Mouse (Mus musculus): Measurements from ENCODE around the gene Gm47959.
"Not testable (repeated sequence)": the region's sequence is repeated elsewhere in the genome, so short reads cannot be mapped to it uniquely, and the experiment has no call there.

Gene Gm47959

GRCm38 (mm10) chr1:83000306-83000705 lies at the start of gene Gm47959:
TSS of gene Gm47959 (plus strand) at chr1:83000548.
- not testable (repeated sequence) for DNase-seq

- DNase-seq = not testable (repeated sequence)
These were observed 44.4 kb upstream of the Gm47959 start, which contains the start of gene Gm7544 for GRCm38 (mm10) chr1:82955913-82956312. TSS of gene Gm7544 (minus strand) at chr1:82956013.

DNA sequence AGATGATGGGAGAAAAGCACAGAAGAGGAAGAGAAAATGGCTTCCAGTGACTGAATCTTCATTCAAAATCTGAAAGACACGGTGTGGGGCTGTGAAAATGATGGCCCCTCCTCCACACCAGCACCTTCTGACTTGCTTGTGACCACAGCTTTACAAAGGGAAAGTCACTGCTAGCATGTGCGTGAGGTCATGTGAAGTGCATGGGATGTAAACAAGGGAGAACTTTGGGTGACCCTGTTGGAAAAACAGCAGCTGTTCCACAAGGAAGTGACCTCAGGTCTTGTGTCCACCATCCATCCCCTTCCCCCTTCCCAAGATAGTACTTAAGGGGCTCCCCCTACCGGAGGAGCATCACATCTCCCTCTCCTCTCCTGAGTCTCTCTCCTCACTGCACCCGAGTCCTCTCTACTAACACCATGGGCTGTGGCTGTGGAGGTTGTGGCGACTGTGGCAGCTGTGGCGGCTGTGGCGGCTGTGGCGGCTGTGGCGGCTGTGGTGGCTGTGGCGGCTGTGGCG lies 40.4 kb upstream of the Gm47959 start, which contains the start of gene Gm47955:
Gene Gm47955 (plus strand): TSS at position 417 of the 516 bp plus-strand sequence.
- DNase-seq = no peak

GRCm38 (mm10) chr1:82966413-82966812 lies 33.9 kb upstream of the Gm47959 start:
- DNase-seq = no peak

DNA sequence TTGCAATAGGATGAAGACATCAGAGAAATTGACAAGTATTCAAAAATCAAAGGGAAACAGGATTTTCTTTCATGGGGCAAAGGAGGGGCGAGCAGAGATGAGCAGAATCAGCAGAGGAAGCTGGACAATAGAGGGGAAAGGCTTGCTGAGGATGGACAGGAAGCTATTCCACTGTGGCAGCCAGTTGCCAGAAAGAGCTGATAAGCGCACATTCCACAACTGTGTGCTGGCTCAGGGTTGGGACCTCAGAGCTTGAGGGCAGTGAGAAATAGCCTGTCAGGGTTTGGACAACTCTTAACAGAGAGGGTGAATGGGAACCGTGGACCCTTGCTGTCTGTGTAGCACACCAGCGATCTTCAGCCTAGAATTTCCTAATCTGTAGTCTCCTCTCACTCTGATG lies 28.3 kb upstream of the Gm47959 start:
- DNase-seq = no peak

GRCm38 (mm10) chr1:82973244-82973643 lies 27.1 kb upstream of the Gm47959 start:
- DNase-seq = no peak

GRCm38 (mm10) chr1:82973901-82974300 lies 26.4 kb upstream of the Gm47959 start:
- no peak for DNase-seq

- DNase-seq = no peak
These were observed 26.0 kb upstream of the Gm47959 start for GRCm38 (mm10) chr1:82974342-82974741.

- no peak for DNase-seq
These were observed 24.6 kb upstream of the Gm47959 start for GRCm38 (mm10) chr1:82975750-82976149.

DNA sequence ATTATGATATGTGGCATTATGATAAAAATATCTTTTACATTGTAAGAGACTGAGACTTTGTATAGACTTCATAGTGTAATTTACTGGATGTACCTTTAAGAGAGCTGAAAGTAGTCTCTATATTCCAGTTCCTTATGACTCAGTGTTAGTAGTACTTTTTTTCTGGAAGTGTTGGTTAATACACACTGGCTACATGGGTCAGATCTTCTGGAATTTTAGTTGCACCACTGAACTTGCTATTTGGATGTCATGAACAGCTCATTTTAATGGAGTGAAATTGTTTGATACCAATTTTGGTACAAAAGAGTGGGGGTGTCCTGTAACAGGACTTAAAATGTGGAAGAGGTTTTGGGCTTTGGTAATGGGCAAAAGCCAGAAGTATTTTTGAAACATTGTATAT lies 22.5 kb upstream of the Gm47959 start:
- DNase-seq = no peak

GRCm38 (mm10) chr1:82986738-82987137 lies 13.6 kb upstream of the Gm47959 start:
- no peak for DNase-seq

- DNase-seq = peak; percentile 3
These were observed 12.7 kb upstream of the Gm47959 start for GRCm38 (mm10) chr1:82987530-82988198.

DNA sequence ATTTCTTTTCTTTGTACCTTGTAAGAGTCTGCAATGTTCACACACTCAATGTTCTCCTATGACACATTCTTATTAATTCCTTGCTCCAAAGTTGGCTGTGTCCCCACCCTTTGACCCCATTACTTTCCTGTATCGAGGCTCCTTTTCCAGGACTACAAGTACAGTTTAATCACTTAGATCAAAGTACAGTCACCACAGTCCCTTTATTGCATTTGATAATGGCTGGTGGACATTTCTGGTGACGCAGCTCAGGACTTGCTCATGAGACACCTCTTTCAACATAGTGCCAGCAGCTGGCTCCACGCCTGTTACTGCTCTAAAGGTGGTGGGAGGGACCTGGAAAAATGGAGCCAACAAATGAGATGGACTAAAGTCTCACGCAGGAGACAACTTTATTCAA lies 9.3 kb upstream of the Gm47959 start:
- DNase-seq = no peak

DNA sequence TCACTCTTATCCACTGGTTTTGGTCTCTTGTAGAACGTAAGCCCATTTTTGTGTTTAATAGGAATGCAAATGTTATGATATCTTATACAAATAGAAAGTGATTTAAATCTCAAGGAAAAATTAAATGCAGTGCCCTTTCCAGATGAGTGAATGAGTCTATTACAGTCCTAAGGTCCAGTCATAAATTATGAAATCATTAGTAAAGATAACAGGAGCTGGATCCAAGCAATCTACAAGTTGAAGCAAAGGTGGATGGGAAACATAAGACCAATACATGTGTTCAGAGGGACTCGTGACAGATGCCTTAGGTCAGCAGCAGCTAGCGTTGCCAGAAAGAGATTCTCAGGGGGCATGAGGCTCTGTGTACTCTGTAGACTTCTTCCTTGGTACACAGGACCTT lies 8.8 kb upstream of the Gm47959 start:
- no peak for DNase-seq

- DNase-seq = no peak
These were observed 8.3 kb upstream of the Gm47959 start for GRCm38 (mm10) chr1:82992093-82992492.

- DNase-seq = no peak
These were observed 6.4 kb upstream of the Gm47959 start for GRCm38 (mm10) chr1:82993947-82994346.

DNA sequence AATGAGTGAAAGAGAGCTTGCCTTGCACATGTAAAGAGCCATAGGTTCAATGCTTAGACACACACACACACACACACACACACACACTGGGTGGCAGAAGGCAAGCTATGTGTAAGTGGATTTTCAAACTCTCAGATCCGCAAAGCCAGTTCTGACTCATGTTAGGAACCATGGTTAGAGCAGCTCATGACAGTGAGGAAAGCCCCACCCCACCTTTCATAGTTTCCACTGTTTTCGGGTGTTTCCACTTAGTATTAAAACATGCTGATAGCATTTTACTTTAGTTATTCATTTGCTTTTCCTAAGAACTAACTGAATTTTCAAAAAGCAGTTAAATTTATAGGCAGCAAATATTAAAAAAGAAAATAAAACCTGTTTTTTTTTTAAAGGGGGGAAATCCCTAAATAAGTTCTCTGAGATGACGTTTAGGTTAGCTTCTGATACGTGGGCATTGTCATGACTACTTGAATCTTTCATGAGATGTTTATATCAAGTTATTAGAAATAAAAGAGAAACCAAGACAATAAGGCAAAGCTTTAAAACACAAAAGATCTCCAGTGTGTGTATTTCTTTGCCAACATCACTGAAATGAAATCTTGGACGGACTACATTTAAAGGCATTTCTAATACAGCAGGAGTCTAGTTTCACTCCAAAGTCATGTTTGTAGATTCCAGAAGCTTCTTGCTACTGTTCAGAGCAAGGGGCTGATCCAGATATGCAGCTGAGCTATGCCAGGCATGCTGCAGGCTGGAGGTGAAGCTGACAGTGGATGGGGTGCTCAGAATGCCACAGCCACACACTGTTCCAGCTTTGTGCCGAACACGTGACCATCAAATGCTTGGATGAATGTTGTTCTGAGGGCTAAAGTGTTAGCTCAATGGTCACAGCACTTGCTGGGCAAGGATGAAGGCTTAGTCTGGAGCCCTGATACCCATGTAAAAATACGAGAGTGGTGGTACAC lies 6.2 kb downstream of the Gm47959 start:
- DNase-seq = no peak

DNA sequence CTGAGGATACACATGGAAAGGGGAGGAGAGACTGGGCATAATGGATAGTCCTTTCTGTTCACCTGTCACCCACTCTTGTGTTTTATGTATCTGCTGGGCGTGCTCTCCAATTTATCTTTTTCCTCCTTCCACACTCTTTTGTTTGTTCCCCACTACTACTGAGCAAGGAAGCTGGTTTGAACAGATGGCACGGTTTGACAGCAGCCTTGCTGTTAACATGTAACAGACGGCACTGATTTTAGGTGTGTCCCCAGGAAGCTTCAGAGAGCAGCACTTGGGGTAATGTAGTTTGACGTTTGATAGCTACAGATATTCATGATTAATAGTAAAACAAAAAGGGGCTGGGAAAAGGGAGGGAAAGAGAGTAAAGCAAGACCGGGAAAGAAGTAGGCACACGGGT lies 7.1 kb downstream of the Gm47959 start:
- no peak for DNase-seq

DNA sequence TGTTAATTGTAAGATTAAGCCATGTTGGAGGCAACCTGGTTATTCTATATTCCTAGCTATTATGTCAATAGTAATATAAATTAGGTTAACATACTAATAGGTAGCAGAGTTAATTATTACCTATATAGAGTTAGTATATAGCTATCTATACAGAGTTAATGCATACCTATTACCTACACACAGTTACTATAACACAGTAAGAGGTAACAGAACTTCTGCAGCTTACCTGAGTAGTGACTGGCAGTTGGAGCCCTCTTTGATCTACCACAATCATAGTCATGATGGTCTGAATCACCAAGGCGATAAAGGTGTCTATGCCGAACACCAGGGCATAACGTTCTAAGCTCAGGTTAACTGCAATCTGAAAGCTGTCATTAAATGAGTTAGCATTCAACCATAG lies 14.1 kb downstream of the Gm47959 start:
- no peak for DNase-seq

- no peak for DNase-seq
These were observed 15.1 kb downstream of the Gm47959 start for GRCm38 (mm10) chr1:83015329-83015879.

GRCm38 (mm10) chr1:83016556-83016955 lies 16.2 kb downstream of the Gm47959 start:
- no peak for DNase-seq

DNA sequence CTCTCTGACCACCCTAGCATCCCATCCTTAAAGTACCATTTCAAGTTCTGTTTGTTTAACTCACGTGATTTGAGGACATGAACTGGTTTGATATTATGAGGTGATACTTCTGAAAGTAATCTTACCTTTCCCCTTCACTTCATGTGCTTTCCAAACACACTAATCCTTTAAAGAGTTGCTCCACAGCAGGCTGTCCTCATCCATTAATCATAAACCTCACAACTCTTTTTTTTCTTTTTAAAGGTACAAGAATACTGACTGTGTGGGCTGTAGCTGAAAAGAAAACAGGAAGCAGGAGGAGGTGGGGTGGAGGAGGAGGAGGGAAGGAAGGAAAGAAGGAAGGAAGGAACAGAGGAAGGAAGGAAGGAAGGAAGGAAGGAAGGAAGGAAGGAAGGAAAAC lies 31.6 kb downstream of the Gm47959 start:
- no peak for DNase-seq

DNA sequence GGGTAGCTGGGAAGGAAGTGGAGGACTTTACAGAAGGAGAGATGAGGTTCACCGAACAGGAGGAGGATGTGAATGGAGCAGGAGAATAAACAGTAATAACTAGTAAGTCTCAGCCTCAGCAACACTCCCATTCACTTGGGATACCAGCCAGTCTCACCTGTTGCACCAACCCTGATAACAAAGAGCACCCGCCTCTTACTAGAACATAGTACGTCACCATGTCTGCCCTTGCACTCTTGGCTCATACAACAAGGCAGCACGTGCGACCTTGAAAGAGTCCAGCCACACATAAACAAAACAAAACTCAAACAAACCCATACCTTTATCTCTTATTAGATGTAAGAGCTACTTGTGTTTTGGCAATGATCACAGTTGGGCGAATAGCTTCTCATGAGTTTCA lies 32.2 kb downstream of the Gm47959 start:
- DNase-seq = no peak
